Mouse (Mus musculus): ENCODE data around the gene Wbp4. TPM values are rescaled to one million over a fixed set of nuclear protein-coding genes. Genes with fewer than 3 reads are reported as not detected.
"Not testable (repeated sequence)": the region's sequence is repeated elsewhere in the genome, so short reads cannot be mapped to it uniquely, and the experiment has no call there.

Wbp4 gene
- polyA plus RNA-seq, 1 experiment from 2014 or later, result 48.6 TPM

GRCm38 (mm10) chr14:79486617-79486992, 5.3 kb upstream of the Wbp4 start:
- Histone ChIP-seq H3K4me3 (replicated peaks) (peak overlapping the region; percentile 36), H3K4me2 (peak overlapping the region; percentile 65), H3K27ac (peak overlapping the region; percentile 56; the same call in 1 of the 2 replicates), H3K4me1 (replicated peaks) (peaks cover 43% of the 10 kb centered on the region), H3K27me3 (no peaks in the 10 kb centered on the region), H3K36me3 (no peaks in the 10 kb centered on the region), H3K9me3 (no peaks in the 10 kb centered on the region), H3K9ac (replicated peaks) (peak overlapping the region; percentile 40; the same call in 1 of the 2 replicates)
- WGBS, result 15% methylated on average over 8 of the region's 8 CpGs
- no peak for ATAC-seq (ENCODE audit: insufficient number of reproducible peaks, insufficient read depth, low FRiP score, low TSS enrichment, low read depth)

DNA sequence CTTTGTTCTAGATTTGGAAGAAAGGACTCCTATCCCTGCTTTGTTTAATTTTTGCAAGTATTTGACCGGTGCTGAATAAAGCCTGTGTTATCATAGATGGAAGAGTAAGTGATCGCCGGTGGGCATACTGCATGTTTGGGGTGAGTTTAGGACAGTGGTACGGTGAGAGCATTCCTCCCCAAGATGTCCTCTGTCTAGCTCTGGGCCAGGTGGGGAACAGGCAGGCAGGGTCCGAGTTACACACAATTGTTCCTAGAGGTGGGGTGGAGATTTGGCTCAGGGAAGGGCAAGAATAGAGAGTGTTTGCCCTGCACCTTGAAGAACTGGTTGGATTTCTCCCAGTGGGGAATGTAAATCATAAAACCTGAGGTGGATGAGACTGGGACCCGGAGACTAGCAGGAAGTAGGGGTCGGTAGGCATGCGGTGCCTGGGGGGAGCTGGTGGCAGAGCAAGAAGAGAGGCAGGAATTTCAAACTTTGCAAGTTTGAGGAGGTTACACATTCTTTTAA, 2.3 kb upstream of the Wbp4 start:
- Histone ChIP-seq H3K9ac (replicated peaks) (no peak overlapping the region; the same call in 1 of the 2 replicates), H3K4me2 (peak overlapping the region; percentile 71), H3K4me3 (replicated peaks) (peak overlapping the region; percentile 90; the same call in 1 of the 2 replicates), H3K4me1 (replicated peaks) (peaks cover 54% of the 10 kb centered on the region), H3K27ac (peak overlapping the region; percentile 100), H3K27me3 (no peaks in the 10 kb centered on the region), H3K9me3 (no peaks in the 10 kb centered on the region), H3K36me3 (peaks cover 6% of the 10 kb centered on the region; the same call in 1 of the 2 replicates)
- ATAC-seq (ENCODE audit: insufficient number of reproducible peaks, insufficient read depth, low FRiP score, low TSS enrichment, low read depth), result no peak
- 68% methylated on average over 8 of the region's 8 CpGs for WGBS

DNA sequence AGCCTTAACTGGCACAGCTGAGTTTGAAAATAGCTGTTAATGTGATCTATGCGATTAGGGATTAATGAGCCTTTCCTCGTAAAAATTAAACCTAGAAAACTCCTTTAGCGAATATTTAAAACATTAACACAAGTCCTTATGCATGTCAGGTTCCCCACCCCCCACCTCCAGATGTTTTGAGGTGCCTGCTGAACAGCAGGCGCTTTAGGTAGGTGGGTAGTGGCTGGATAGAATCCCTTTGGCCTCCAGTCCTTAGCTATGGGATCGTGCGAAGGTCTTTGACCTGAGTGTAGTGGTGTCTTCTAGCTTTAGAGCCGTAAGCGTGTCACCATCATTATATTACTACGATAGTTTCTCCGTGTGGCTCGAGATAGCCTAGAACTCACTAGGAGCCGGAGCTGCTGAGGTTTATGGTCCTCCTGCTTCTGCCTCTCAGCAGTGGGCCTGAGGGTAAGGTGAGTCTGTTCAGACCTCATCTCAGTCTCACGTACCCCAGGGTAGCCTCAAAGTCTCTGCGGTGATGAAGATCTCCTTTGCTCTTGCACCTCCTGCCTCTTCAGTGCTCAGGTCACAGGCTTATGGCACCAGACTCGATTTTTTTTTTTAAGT, 1.5 kb upstream of the Wbp4 start:
- Histone ChIP-seq H3K4me1 (replicated peaks) (peaks cover 50% of the 10 kb centered on the region), H3K9ac (replicated peaks) (peak overlapping the region; percentile 98), H3K9me3 (no peaks in the 10 kb centered on the region), H3K4me3 (replicated peaks) (peak overlapping the region; percentile 90), H3K36me3 (peaks cover 13% of the 10 kb centered on the region), H3K4me2 (peak overlapping the region; percentile 71), H3K27me3 (no peaks in the 10 kb centered on the region), H3K27ac (peak overlapping the region; percentile 100)
- no peak for ATAC-seq (ENCODE audit: insufficient number of reproducible peaks, insufficient read depth, low FRiP score, low TSS enrichment, low read depth)
- WGBS, result 15% methylated on average over 15 of the region's 15 CpGs

DNA sequence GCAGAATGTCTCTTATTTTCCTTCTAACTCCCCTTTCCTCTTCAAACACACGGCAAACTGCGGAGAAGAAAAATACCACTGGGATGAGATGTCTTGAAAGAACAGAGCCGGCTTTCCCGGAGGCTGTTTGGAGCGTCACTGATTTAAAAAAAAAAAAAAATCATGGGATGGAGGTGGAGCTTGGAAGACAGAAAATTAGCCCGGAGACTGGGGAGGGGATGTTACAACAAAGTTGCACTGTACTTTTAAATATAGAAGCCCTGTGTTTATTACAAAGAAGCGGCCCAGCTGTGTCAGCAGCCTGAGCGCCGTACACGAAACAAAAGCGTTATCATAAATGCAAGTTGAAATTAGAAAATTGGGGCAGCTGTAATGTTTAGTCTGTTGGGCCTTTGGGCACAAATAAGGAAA, 936 bp upstream of the Wbp4 start:
- peaks cover 44% of the 10 kb centered on the region for H3K4me1 ChIP-seq (replicated peaks)
- no peaks in the 10 kb centered on the region for H3K9me3 ChIP-seq
- H3K27me3 ChIP-seq, result no peaks in the 10 kb centered on the region
- peaks cover 19% of the 10 kb centered on the region for H3K36me3 ChIP-seq
- 1% methylated on average over 11 of the region's 11 CpGs for WGBS
- H3K4me2 ChIP-seq, result peak overlapping the region; percentile 71
- ATAC-seq (ENCODE audit: insufficient number of reproducible peaks, insufficient read depth, low FRiP score, low TSS enrichment, low read depth), result no peak
- H3K9ac ChIP-seq (replicated peaks), result peak overlapping the region; percentile 98
- H3K27ac ChIP-seq, result peak overlapping the region; percentile 100
- H3K4me3 ChIP-seq (replicated peaks), result peak overlapping the region; percentile 90

DNA sequence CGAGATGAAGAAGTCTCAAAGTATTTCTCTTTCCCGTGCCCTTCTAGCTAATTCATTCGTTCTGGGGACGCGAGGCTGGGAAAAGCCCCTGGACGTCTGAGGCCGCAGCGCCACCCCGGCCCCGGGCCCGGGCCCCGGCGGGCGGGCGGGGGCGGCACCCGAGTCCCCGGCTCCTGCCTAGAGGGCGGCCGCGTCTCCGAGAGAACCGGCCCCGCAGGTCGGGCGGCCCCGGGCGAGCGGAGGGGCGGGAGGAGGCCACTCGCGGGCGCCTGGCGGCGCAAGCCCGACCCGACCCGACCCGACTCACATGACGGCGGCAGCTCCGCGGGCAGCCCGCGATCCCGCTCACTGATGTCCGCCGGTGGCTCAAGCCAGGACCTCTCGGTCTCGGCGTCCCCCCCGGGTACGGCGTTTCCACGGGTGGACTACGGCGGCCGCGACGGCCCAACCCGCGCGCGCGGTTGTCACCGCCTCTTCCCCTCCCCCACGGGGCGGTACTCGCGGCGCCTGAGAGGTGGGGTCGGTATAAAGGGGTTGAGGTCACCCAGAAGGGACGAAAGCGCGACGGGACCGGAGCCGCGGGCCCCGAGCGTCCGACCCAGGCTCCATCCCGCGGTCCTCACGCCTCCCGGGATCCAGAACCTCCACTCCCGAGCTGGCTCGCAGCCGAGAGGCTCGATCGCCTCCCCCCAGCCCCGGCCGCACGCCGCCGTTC, 539 bp downstream of the Wbp4 start, which contains the start of gene Elf1:
Gene Elf1, plus strand, starts transcription at position 571 of the 715 bp plus-strand sequence.
- Histone ChIP-seq H3K36me3 (peaks cover 31% of the 10 kb centered on the region), H3K4me1 (replicated peaks) (peaks cover 31% of the 10 kb centered on the region), H3K4me2 (peak within 1 kb of the TSS; percentile 71), H3K27ac (peak within 1 kb of the TSS; percentile 100), H3K27me3 (no peaks in the 10 kb centered on the region), H3K4me3 (replicated peaks) (peak within 1 kb of the TSS; percentile 90), H3K9me3 (no peaks in the 10 kb centered on the region), H3K9ac (replicated peaks) (peak within 1 kb of the TSS; percentile 98)
- ATAC-seq (ENCODE audit: insufficient number of reproducible peaks, insufficient read depth, low FRiP score, low TSS enrichment, low read depth), result peak; percentile 78
- WGBS, result under 1% methylated on average over 86 of the region's 96 CpGs

DNA sequence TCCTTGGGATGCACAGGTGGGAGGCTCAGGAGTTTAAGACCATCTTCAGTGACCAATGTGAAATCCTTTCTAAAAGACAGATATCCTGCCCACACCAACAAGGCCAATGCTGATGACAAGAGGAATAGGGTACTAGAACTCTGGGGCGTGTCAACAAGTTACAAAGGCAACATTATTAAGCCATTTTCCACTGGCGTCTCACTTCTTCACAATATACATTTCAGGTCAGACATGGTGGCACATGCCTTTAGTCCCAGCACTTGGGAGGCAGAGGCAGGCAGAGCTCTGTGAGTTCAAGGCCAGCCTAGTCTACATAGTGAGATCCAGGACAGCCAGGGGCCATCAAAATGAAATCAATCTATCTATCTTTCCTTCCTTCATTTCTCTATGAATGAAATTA, 7.9 kb downstream of the Wbp4 start:
- peaks cover 92% of the 10 kb centered on the region for H3K36me3 ChIP-seq
- 89% methylated on average over 2 of the region's 2 CpGs for WGBS
- ATAC-seq (ENCODE audit: insufficient number of reproducible peaks, insufficient read depth, low FRiP score, low TSS enrichment, low read depth), result no peak

GRCm38 (mm10) chr14:79467621-79468020, 13.7 kb downstream of the Wbp4 start:
- 27% methylated on average over 3 of the region's 3 CpGs for WGBS

More for the DNA sequence above, 7.9 kb downstream of the Wbp4 start:
- Histone ChIP-seq H3K27me3 (no peaks in the 10 kb centered on the region), H3K9me3 (no peaks in the 10 kb centered on the region), H3K27ac (no peak overlapping the region), H3K4me3 (replicated peaks) (no peak overlapping the region), H3K4me1 (replicated peaks) (no peaks in the 10 kb centered on the region), H3K9ac (replicated peaks) (no peak overlapping the region), H3K4me2 (no peak overlapping the region)

DNA sequence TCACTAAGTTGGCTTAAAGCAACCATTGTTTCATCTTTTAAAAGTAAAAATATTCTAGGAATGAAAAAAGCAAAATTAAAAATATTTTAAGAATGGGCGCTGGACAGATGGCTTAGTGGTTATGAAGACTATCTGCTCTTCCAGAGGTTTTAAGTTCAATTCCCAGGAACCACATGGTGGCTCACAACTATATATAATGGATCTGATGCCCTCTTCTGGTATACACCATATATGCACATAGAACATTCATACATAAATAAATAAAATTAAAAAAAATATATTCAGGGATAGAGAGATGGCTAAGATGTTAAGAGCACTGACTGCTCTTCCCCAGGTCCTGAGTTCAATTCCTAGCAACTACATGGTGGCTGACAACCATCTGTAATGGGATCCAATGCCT, 15.7 kb downstream of the Wbp4 start:
- 90% methylated on average over 1 of the region's 1 CpGs for WGBS
- no peak overlapping the region for H3K4me3 ChIP-seq (replicated peaks)
- H3K4me1 ChIP-seq (replicated peaks), result no peaks in the 10 kb centered on the region
- no peaks in the 10 kb centered on the region for H3K9me3 ChIP-seq
- no peaks in the 10 kb centered on the region for H3K27me3 ChIP-seq
- H3K27ac ChIP-seq, result no peak overlapping the region
- no peak overlapping the region for H3K9ac ChIP-seq (replicated peaks)
- no peak overlapping the region for H3K4me2 ChIP-seq
- peaks cover 77% of the 10 kb centered on the region for H3K36me3 ChIP-seq
- no peak for ATAC-seq (ENCODE audit: insufficient number of reproducible peaks, insufficient read depth, low FRiP score, low TSS enrichment, low read depth)

More at GRCm38 (mm10) chr14:79467621-79468020, 13.7 kb downstream of the Wbp4 start:
- Histone ChIP-seq H3K9ac (replicated peaks) (no peak overlapping the region), H3K4me3 (replicated peaks) (no peak overlapping the region), H3K4me1 (replicated peaks) (no peaks in the 10 kb centered on the region), H3K27me3 (no peaks in the 10 kb centered on the region), H3K4me2 (no peak overlapping the region), H3K36me3 (peaks cover 81% of the 10 kb centered on the region), H3K27ac (no peak overlapping the region), H3K9me3 (no peaks in the 10 kb centered on the region)
- ATAC-seq (ENCODE audit: insufficient number of reproducible peaks, insufficient read depth, low FRiP score, low TSS enrichment, low read depth), result no peak

DNA sequence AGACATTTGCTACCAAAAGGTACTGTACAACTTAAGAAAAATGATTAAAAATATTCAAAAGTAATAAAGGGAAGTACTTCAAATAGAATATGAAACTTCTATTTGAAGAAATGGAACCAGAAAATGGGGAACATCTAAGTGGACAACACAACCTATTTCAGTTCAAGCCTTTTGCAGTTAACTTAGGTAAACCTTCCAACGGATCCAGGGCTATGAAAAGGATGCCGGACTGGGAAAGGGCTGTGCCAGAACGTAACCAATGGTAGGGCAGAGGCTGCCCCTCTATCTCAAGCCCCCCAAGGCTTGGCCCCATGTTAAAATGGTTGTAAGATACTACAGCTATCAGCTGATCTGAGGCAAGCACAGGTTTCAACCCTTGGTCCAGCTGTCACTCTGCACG, 20.3 kb downstream of the Wbp4 start:
- no peak overlapping the region for H3K27ac ChIP-seq
- no peak overlapping the region for H3K4me2 ChIP-seq
- WGBS, result 90% methylated on average over 4 of the region's 4 CpGs
- no peak overlapping the region for H3K9ac ChIP-seq (replicated peaks)
- ATAC-seq (ENCODE audit: insufficient number of reproducible peaks, insufficient read depth, low FRiP score, low TSS enrichment, low read depth), result no peak
- no peaks in the 10 kb centered on the region for H3K4me1 ChIP-seq (replicated peaks)
- H3K4me3 ChIP-seq (replicated peaks), result no peak overlapping the region
- H3K36me3 ChIP-seq, result peaks cover 53% of the 10 kb centered on the region
- H3K9me3 ChIP-seq, result no peaks in the 10 kb centered on the region
- H3K27me3 ChIP-seq, result no peaks in the 10 kb centered on the region

DNA sequence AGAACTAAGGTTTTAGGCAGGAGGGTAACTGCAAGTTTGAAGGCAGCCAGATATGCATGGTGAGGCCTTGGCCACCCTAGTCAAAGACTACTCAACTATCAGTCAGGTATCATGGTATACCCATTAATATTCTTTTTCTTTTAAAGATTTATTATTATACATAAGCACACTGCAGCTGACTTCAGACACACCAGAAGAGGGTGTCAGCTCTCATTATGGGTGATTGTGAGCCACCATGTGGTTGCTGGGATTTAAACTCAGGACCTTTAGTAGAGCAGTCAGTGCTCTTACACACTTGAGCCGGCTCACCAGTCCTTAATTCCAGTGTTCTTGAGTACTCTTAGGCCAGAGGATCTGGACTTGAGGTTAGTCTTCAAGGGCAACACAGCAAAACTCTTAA, 20.9 kb downstream of the Wbp4 start:
- ATAC-seq (ENCODE audit: insufficient number of reproducible peaks, insufficient read depth, low FRiP score, low TSS enrichment, low read depth), result no peak
- Histone ChIP-seq H3K4me3 (replicated peaks) (no peak overlapping the region), H3K4me1 (replicated peaks) (no peaks in the 10 kb centered on the region), H3K9me3 (no peaks in the 10 kb centered on the region), H3K27me3 (no peaks in the 10 kb centered on the region), H3K27ac (no peak overlapping the region), H3K36me3 (peaks cover 47% of the 10 kb centered on the region), H3K4me2 (no peak overlapping the region), H3K9ac (replicated peaks) (no peak overlapping the region)
- 87% methylated on average over 1 of the region's 1 CpGs for WGBS

GRCm38 (mm10) chr14:79452591-79452934, 28.8 kb downstream of the Wbp4 start:
- WGBS, result 94% methylated on average over 6 of the region's 10 CpGs
- H3K36me3 ChIP-seq; H3K4me1 ChIP-seq (replicated peaks); H3K9me3 ChIP-seq; H3K9ac ChIP-seq (replicated peaks); H3K27ac ChIP-seq; H3K4me3 ChIP-seq (replicated peaks); H3K27me3 ChIP-seq; H3K4me2 ChIP-seq: not testable (repeated sequence)
- ATAC-seq (ENCODE audit: insufficient number of reproducible peaks, insufficient read depth, low FRiP score, low TSS enrichment, low read depth), result 0 out of 2 replicates have a peak, but pooled peaks have one; percentile 27

Data from limb, embryonic 12.5 days (tissue).